Mouse (Mus musculus): Measurements from ENCODE around the gene Gm4869. TPM values are rescaled to one million over a fixed set of nuclear protein-coding genes. Genes with fewer than 3 reads are reported as not detected.
"Not testable (repeated sequence)": the region's sequence is repeated elsewhere in the genome, so short reads cannot be mapped to it uniquely, and the experiment has no call there.

Gm4869 gene
- polyA plus RNA-seq, 1 experiment = not detected

DNA sequence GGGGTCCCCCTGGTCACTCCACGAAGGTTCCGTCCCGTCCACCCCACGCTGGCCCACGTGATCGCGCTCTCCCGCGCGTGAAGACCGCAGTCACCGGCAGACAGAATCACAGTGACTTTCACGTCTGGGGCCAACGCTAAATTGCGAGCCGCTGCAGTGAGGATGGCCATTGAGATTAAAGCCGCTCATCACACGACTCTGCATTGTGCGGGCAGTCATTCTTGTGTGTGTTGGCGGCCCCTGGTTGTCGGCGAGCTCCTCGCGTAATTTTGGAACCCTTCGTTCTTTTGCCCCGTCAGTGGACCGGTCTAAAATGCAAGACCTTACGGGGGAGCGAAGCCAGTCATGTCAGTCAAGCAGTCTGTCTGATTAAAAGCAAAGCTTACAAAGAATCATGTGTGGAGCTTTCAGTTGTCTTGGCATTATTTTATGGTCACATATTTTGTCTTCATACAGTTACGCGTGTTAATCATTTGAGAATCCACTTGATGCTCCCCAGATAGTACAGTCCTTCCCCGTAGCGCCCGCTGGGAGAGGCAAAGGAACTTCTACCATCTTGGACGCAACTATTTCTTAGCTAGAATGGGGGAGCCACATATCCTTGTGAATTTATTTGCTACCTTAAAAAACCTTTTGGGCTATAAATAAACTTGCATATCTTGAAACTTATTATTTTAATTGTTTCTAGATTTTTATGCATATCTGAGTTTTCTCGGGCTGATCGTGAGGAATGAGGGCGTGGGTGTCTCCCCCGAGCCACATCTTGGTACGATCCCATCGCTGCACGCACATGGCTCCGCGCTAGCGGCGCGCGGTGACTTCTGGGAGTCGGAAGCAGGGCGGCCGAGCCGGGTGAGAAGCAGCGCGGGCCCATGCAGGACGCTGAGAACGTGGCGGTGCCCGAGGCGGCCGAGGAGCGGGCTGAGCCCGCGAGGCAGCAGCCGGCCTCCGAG lies 26.7 kb upstream of the Gm4869 start, which contains the start of gene Eif3b:
Eif3b (plus strand) TSS at position 840 of the 953 bp plus-strand sequence.
- TF ChIP-seq POLR2A (IDR thresholded peaks at IDR 0.05; ENCODE audit: low read depth, low read length) (peak; percentile 94), CTCF (IDR thresholded peaks at IDR 0.05; ENCODE audit: borderline replicate concordance, insufficient read depth, low read length) (no peak)
- Histone ChIP-seq H3K27ac (ENCODE audit: insufficient read depth, low read length) (peak within 1 kb of the TSS; percentile 89), H3K4me3 (ENCODE audit: insufficient read depth, low read length) (peak within 1 kb of the TSS; percentile 89), H3K4me1 (ENCODE audit: control insufficient read depth, insufficient read depth, low read length) (no peaks in the 10 kb centered on the region)

DNA sequence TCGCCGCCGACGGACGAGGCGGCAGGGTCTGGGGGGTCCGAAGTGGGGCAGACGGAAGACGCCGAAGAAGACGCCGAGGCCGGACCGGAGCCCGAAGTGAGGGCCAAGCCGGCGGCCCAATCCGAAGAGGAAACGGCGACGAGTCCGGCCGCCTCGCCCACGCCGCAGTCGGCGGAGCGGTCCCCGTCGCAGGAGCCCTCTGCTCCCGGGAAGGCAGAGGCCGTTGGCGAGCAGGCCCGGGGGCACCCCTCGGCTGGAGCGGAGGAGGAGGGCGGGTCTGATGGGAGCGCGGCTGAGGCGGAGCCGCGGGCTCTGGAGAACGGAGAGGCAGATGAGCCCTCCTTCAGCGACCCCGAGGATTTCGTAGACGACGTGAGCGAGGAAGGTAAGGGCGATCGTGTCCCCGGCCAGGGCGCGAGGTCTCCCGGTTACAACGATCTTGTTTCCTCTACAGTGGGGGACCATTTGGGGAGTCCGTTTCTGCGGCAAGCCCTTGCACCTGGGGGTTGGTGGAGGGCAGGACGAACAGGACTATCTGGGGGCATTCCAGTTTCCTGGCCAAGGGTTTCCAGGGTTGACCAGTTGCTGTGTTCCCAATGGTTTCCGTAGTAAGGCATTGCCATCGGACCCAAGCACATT lies 25.9 kb upstream of the Gm4869 start:
- TF ChIP-seq POLR2A (IDR thresholded peaks at IDR 0.05; ENCODE audit: low read depth, low read length) = no peak
- no peak for TF ChIP-seq CTCF (IDR thresholded peaks at IDR 0.05; ENCODE audit: borderline replicate concordance, insufficient read depth, low read length)
- H3K27ac ChIP-seq (ENCODE audit: insufficient read depth, low read length) = 0 out of 2 replicates have a peak overlapping the region, but pooled peaks have one; percentile 42
- no peaks in the 10 kb centered on the region for H3K4me1 ChIP-seq (ENCODE audit: control insufficient read depth, insufficient read depth, low read length)
- H3K4me3 ChIP-seq (ENCODE audit: insufficient read depth, low read length) = peak overlapping the region; percentile 89

DNA sequence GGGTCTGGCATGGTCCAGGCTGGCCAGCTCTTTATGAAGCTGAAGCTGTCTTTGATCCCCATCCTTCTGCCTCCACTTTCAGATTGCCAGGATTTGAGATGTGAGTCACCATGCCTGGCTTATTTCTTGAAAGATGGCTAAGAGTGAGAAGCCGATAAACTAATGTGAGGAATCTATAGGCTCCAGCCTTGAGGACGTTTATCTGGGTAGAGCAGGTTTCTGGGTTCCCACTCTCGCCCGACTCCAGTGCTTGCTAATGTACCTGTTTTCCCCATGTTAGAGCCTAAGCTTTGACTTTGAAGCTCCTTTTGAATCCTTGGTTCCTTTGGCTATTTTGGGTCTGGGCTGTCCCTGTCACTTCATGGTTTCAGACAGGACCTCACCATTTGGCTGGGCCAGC lies 24.8 kb upstream of the Gm4869 start:
- TF ChIP-seq CTCF (IDR thresholded peaks at IDR 0.05; ENCODE audit: borderline replicate concordance, insufficient read depth, low read length) (no peak), POLR2A (IDR thresholded peaks at IDR 0.05; ENCODE audit: low read depth, low read length) (no peak)

DNA sequence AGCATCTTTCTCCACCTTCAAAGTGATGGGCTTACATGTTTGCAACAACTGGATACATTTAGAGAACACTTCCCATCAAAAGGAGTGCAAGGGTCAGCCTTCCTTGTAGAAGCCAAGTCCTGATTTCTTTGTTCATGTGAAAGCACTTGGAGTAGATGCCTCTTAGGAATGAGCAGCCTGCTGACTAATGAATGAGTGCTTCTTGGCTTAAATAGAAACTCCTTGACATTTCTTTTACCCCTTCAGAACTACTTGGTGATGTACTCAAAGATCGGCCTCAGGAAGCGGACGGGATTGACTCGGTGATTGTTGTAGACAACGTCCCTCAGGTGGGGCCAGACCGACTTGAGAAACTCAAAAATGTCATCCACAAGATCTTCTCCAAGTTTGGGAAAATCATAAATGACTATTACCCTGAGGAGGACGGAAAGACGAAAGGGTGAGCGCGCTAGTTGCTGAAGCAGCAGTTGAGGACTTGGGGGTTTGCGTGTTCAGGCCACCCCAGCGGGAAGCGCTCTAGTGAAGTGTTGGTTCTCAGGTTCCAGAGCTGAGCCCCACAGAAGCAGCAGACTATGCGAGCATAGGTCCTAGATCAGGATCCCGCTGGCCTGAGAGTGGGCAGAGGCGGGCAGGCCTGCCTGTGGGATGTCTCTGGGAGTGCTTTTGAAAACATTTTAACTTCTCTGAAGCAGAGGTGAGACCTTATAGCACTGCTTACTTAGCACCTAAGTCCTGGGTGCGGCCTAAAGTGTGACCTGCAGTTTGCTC lies 20.2 kb upstream of the Gm4869 start:
- TF ChIP-seq POLR2A (IDR thresholded peaks at IDR 0.05; ENCODE audit: low read depth, low read length) (no peak), CTCF (IDR thresholded peaks at IDR 0.05; ENCODE audit: borderline replicate concordance, insufficient read depth, low read length) (no peak)
- no peaks in the 10 kb centered on the region for H3K4me1 ChIP-seq (ENCODE audit: control insufficient read depth, insufficient read depth, low read length)
- no peak overlapping the region for H3K27ac ChIP-seq (ENCODE audit: insufficient read depth, low read length)
- H3K4me3 ChIP-seq (ENCODE audit: insufficient read depth, low read length) = no peak overlapping the region

More for the DNA sequence above, 24.8 kb upstream of the Gm4869 start:
- peak overlapping the region; percentile 89 for H3K4me3 ChIP-seq (ENCODE audit: insufficient read depth, low read length)
- no peak overlapping the region for H3K27ac ChIP-seq (ENCODE audit: insufficient read depth, low read length)
- H3K4me1 ChIP-seq (ENCODE audit: control insufficient read depth, insufficient read depth, low read length) = no peaks in the 10 kb centered on the region

DNA sequence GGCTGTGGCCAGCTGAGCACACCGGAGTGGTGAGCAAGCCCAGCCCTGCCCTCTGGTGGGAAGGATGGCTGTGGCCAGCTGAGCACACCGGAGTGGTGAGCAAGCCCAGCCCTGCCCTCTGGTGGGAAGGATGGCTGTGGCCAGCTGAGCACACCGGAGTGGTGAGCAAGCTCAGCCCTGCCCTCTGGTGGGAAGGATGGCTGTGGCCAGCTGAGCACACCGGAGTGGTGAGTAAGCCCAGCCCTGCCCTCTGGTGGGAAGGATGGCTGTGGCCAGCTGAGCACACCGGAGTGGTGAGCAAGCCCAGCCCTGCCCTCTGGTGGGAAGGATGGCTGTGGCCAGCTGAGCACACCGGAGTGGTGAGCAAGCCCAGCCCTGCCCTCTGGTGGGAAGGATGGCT lies 6.3 kb upstream of the Gm4869 start:
- not testable (repeated sequence) for H3K4me3 ChIP-seq (ENCODE audit: insufficient read depth, low read length); H3K4me1 ChIP-seq (ENCODE audit: control insufficient read depth, insufficient read depth, low read length); H3K27ac ChIP-seq (ENCODE audit: insufficient read depth, low read length)
- TF ChIP-seq CTCF (IDR thresholded peaks at IDR 0.05; ENCODE audit: borderline replicate concordance, insufficient read depth, low read length) = peak; percentile 45; the same call in 1 of the 2 replicates

DNA sequence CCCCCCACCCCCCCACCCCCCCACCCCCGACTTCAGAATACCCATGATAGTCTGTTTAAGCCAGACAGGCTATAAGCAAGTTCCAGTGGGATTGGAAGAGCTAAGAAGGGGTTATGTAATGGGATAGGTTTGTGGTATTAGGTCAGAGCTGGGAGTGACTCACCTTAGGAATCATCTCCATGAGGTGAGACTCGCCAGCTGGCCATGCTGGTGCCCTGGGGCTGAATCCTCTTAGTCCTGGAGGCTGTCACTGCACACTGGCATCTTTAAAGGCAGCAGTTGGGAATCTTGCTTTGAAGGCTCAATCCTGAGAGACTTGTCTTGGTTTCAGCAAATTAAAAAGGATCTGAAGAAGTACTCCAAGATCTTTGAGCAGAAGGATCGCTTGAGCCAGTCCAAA lies 4.0 kb upstream of the Gm4869 start:
- TF ChIP-seq CTCF (IDR thresholded peaks at IDR 0.05; ENCODE audit: borderline replicate concordance, insufficient read depth, low read length) (no peak), POLR2A (IDR thresholded peaks at IDR 0.05; ENCODE audit: low read depth, low read length) (no peak)
- no peak overlapping the region for H3K4me3 ChIP-seq (ENCODE audit: insufficient read depth, low read length)
- H3K27ac ChIP-seq (ENCODE audit: insufficient read depth, low read length) = no peak overlapping the region
- H3K4me1 ChIP-seq (ENCODE audit: control insufficient read depth, insufficient read depth, low read length) = no peaks in the 10 kb centered on the region

DNA sequence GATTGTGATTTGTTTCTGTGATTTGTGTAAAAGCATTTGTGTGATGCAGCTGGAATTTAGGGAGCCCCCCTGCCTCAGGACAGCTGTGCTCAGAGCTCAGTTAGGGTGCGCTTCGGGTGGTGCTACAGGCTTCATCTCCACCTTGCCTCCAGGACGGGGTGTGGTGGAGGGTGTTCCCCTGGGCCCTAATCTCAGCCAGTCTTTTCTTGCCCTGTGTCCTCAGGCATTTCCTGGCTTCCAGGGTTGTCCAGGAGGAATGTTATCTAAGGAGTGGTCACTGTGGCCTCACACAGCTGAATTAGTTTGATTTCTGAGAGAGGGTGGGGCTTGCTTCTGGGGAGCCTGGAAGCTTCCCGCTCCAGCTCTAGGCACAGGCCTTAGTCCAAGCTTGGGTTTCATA lies 1.4 kb upstream of the Gm4869 start:
- no peak overlapping the region for H3K27ac ChIP-seq (ENCODE audit: insufficient read depth, low read length)
- no peaks in the 10 kb centered on the region for H3K4me1 ChIP-seq (ENCODE audit: control insufficient read depth, insufficient read depth, low read length)
- no peak for TF ChIP-seq CTCF (IDR thresholded peaks at IDR 0.05; ENCODE audit: borderline replicate concordance, insufficient read depth, low read length)
- no peak for TF ChIP-seq POLR2A (IDR thresholded peaks at IDR 0.05; ENCODE audit: low read depth, low read length)
- H3K4me3 ChIP-seq (ENCODE audit: insufficient read depth, low read length) = no peak overlapping the region

DNA sequence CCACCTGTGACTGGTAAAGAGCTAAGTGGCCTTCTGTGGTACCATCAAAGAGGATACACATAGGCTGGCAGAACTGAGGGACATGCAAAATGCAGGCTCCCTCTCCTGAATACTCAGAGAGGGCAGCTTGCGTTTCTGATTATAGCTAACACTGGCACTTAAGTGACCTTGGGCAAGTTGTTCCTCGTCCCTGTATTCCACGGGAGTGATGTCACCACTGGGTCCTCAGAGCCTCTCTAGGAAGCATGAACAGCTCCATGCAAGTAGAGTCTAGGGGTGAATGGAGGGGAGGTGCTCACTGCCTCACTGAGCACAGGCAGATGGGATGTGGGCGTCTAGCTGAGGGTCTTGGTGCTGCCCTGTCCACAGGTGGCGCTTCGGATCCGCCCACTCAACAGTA lies 609 bp downstream of the Gm4869 start:
- H3K4me1 ChIP-seq (ENCODE audit: control insufficient read depth, insufficient read depth, low read length) = no peaks in the 10 kb centered on the region
- H3K27ac ChIP-seq (ENCODE audit: insufficient read depth, low read length) = no peak overlapping the region
- H3K4me3 ChIP-seq (ENCODE audit: insufficient read depth, low read length) = no peak overlapping the region
- TF ChIP-seq POLR2A (IDR thresholded peaks at IDR 0.05; ENCODE audit: low read depth, low read length) (no peak), CTCF (IDR thresholded peaks at IDR 0.05; ENCODE audit: borderline replicate concordance, insufficient read depth, low read length) (no peak)

DNA sequence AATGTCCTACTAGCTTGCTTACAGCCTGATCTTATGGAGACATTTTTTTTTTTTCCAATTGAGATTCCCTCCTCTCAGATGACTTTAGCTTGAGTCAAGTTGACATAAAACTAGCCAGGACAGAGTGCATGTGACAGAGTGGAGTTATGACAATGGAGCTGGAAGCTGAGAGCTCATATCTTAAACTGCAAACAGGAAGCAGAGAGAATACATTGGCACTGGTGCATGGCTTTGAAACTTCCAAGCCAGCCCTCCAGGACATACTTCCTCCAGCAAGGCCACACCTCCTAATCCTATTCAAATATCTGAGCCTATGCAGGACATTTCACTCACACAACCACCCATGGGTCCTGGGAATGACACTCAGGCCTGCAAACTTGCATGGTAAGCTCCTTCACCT lies 9.0 kb downstream of the Gm4869 start:
- H3K27ac ChIP-seq (ENCODE audit: insufficient read depth, low read length) = no peak overlapping the region
- TF ChIP-seq POLR2A (IDR thresholded peaks at IDR 0.05; ENCODE audit: low read depth, low read length) = no peak
- no peak for TF ChIP-seq CTCF (IDR thresholded peaks at IDR 0.05; ENCODE audit: borderline replicate concordance, insufficient read depth, low read length)
- H3K4me1 ChIP-seq (ENCODE audit: control insufficient read depth, insufficient read depth, low read length) = no peaks in the 10 kb centered on the region
- no peak overlapping the region for H3K4me3 ChIP-seq (ENCODE audit: insufficient read depth, low read length)
